Mouse (Mus musculus) urinary bladder, postnatal 14 days (tissue): ENCODE results near the gene Trir.
A peak's percentile ranks its signal among the peaks of the same experiment; 100 is the strongest.

Source experiments
- DNase-seq: peaks from one replicate; pipeline ENCODE4 v3.0.0; 2021; ENCODE audit warnings: low spot score

Trir gene

DNA sequence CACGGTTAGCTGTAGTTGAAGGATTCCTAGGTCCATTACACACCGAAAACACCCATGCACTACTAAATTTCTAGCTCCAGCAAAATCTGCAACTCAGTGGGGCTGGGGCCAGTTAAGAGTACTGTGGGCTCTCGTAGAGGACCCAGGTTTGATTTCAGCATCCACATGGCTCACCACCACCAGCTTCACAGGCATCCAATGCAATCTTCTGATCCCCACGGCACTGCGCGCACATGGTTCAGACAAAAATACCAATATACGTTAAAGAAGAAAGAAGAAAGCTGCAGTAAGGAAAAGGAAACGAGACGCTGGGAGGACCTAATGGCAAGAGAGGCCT, 9.7 kb downstream of the Trir start:
- DNase-seq, result no peak

DNA sequence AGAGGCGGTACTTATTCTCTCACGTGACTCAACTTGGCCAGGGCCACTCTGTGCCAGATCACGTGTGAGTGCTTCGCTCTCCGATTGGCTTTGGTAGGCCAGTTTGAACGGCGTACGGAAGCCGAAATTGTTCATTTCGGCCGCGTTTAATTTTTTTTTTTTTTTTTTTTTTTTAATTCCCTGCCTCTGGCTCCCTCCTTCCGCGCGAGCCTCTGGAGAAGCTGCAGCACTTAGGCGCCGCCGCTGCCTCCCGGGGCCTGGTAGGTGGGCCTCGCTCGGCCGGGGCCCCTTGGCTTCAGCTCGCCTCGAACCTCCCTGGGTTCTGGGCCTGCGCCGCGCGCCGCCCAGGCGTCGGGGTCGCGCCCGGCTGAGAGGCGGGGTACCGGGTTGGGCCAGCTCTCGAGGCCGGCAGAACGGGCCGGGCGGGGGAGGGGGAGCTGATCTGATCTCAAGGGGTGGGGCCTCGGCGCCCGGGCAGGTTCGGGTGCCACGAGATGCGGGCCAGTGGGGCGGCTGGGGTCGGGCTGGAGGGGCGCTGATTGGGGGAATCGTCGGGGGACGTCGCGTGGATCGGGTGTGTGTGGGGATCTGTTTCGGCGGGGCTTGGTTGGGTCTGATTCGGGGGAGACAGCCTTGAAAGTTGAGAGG, 10.2 kb downstream of the Trir start, which contains the start of gene Tnpo2:
Gene Tnpo2 (plus strand): TSS at position 198 of the 648 bp plus-strand sequence.
- peak; percentile 93 for DNase-seq

DNA sequence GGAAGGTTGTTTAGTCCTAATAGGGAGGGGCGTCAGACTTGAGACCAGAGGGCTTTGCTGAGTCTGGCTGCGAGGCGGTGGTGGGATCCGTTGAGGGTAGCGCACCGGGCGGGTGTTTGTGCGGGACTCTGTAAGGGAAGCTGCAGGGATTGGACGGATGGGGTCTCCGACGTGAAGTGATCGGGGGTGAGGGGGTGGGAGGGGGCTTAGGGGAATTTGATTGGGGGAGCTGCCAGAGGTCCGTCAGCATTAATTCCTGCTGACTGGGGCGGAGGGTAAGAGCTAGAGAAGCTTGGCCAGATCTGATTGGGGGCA, 10.7 kb downstream of the Trir start:
- DNase-seq, result no peak

DNA sequence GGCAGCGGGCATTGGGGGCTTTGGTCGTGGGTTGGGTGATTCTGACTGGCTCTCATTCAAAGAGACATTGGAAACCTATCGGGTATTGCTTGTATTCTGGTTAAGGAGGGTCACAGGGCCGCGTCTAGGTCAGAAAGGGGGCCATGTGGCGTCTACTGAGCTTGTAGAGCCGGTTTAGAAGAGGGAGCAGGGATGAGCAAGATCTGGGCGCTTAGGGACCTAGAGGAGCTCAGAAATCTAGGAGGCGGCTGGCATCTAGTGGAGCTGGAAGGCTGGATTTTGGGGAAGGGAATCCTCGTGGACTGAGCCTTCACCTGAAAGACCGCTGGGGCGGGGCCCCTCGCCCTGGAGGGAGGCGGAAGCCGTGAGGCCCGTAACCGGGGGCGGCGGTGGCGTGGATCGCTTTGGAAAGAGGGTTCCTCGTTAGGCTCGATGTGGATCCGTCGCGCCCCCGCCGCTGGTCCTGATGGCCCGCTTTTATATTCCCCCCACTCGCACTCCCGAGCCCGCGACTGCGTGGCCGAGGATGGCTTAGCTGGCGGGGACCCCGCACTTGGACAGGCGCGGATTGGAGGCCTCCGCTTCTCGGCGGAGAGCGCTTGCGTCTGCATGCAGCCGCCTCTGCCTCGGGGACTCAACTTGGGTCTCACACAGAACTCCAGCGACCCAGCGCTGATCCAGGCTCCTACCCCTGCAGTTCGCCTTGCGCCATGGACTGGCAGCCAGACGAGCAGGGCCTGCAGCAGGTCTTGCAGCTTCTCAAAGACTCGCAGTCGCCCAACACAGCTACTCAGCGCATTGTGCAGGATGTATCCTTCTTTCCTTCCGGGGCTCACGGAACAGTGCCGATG, 11.3 kb downstream of the Trir start:
- DNase-seq, result peak; percentile 55

DNA sequence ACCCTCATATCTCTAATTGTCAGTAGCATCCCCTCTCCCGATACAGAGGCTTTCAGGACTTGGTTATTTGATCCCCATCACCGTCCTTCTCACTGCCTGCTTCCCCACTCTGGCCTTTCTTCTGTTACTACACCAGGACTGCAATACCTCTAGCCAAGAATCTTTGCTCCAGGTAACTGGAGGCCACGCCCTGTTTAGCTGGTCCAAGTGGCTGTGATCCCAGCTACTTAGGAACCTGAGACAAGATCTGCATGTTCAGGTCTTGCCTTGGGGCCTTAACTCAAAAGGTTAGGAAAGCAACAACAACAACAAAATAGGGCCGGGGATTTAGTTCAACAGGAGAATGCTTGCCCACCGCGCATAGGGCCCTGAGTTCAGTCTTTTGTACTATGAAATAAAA, 17.0 kb downstream of the Trir start:
- no peak for DNase-seq

DNA sequence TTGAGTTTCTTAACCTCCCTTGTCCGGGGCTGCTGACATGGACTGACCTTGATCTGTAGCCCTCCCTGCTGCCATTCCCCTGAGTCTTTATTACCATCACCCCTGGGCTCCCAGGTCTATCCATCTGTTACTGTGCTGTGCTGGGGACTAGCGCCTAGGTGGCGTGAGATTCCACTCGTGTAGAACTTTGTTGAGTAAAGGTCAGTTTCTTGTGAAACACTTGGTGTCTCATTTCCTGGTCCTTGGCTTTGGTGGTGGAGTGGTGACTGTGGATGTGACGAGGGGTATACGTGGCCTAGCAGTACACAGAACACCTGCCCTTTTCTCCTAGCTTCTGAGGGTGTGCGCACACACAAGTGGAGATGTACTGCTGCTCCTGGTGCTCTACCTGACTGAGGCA, 30.7 kb downstream of the Trir start:
- no peak for DNase-seq

DNA sequence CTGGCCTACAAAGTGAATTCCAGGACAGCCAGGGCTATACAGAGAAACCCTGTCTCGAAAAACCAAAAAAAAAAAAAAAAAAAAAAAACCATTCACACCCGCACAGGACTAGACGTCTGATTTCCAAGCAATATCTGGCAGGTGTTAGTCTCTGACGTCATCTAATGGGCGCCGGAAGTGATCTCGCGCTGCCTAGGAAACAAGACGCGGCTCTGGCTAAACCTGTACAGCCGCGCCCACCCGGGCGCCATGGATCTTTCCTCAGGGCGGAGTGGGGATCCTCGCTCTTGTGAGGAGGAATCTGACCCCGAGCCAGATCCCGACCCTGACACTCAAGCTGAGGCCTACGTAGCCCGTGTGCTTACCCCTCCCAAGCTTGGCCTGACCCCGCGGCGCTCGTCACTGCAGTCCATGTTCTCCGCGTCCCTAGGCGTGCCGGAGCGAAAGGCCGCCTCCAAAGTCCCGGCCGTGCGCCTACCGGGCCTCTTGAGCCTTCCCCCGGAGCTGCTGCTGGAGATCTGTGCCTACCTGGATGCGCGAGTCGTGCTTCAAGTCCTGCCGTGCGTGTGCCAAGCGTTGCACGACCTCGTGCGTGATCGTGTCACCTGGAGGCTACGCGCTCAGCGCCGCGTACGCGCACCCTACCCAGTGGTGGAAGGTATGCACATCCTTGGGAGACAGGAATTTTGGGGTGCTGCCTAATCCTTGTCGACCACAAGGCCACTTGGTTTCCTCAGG, 33.4 kb downstream of the Trir start, which contains the start of gene Fbxw9:
Gene Fbxw9 (plus strand): TSS at position 177 of the 738 bp plus-strand sequence.
- DNase-seq, result peak; percentile 92

DNA sequence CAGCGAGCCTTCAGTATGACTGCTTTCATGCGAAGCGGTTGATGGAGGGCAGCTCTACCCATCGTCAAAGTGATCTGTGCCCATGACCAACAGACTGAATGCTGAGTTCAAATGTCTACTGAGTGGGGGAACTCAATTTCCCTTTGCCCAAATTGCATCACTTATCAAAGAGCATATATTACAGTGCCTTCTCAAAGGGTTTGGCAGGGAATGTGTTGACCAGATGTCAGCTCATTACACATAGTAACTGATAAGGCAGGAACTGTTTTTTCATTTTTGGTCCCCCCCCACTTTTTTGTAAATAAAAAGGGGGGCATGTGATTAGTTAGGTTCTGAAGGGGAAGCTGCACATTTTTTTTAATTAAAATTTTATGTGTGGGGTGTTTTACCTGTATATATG, 36.0 kb downstream of the Trir start:
- DNase-seq, result no peak

DNA sequence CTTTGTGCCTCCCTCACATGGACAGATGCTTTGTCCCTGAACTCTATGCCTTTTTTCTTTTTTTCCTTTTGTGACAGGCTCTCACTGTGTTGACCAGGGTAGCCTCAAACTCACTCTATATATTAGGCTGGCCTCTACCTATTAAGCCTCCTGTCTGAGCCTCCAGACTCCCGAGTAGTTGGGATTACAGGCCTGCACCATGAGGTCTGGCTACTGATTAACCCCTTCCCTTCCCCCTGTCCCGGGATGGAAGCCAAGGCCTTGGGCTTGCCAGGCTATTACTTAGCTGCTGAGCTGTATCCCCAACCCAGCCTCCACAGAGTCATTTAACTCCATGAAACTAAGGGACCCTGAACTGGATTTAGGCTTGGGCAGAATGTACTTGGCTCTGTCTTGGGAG, 38.6 kb downstream of the Trir start:
- no peak for DNase-seq

DNA sequence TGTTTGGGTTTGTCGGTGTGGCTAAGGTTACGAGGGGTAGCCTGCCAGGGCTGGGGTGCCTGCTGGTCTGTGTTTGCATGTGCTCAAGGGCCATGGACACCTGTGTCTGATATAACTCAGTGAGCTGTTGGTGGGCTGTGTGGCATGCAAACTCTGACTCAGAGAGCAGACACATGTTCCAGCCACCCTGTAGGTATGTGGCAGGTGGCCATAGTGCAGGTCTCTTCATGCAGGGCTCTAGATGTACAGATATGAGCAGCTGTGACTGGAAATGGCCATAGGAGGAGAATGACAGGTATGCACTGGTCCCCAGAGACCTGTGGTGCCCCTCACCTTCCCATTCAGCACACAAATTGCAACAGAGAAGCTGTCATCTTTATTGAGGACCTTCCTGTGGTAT, 40.5 kb downstream of the Trir start:
- peak; percentile 73 for DNase-seq

DNA sequence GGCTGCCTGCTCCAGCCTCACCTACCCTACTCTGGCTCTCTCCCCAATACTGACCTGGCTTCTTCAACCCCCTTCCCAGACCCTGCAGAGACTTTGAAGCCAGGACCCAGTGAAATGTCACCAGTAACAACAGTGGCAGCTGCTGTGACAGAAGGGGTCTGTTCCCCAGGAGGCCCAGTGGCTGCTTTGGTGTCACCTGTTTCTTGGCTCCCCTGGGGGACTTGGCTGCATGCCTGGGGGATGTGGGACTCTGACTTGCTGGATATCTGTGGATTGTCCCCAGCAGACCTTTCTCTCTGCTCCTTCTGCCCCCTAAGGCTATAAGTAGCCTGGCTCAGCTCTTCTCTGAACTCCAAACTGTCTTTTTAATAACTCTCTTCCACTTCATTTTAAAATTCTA, 41.4 kb downstream of the Trir start, which contains the start of gene Gm5741:
Gene Gm5741 (minus strand): TSS at position 1 of the 400 bp plus-strand sequence.
- no peak for DNase-seq

DNA sequence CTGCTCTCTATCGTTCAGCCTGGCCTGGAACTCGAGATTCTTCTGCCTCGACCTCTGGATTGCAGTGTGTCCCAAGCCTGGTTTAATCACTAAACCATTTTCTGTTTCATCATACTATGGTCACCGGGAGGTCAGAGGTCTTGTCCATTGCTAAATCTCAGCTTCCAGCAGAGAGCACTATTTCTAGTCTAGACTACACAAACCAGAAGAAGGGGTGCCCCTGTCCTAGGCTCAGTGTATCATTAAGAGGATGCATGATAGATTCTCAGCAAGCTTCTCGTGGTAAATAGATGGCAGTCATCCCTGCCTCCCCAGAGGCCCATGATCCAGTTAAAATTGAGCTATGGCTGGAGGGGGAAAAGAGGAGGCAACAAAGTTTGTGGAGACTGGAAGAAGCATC, 44.4 kb downstream of the Trir start:
- no peak for DNase-seq

DNA sequence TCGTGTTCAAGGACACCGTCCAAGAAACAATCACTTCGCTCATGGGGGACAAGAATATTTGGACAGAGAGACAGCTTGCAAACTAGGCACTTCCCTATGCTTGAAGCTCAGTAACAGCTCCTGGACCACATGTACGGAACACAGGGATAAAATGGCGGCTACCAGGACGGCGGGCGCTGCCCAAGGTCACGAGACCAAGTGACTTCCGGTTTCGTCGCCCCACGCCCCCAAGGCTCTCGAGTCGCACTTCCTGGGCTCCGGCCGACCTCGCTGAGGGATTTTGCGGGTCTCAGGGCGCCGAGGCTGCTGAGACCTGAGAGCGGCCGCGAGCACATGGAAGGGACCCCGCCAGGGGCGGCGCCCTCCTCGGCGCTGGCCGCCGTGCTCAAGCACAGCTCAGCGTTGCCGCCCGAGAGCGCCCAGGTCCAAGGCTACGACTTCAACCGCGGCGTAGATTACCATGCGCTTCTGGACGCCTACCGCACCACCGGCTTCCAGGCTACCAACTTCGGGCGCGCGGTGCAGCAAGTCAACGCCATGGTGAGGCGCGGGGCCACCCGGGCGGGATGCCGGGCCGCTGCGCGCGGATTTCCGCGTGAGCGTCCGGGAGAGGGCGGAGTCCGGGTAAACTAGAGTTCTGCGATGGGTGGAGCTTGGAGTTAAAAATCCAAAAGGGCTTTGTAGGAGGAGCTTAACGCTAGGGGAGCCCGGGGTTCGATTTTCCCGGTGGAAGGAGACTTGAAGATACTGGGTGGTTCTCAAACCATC, 45.1 kb downstream of the Trir start, which contains the start of gene Dhps:
Gene Dhps (plus strand): TSS at position 244 of the 768 bp plus-strand sequence.
- DNase-seq, result peak; percentile 92

DNA sequence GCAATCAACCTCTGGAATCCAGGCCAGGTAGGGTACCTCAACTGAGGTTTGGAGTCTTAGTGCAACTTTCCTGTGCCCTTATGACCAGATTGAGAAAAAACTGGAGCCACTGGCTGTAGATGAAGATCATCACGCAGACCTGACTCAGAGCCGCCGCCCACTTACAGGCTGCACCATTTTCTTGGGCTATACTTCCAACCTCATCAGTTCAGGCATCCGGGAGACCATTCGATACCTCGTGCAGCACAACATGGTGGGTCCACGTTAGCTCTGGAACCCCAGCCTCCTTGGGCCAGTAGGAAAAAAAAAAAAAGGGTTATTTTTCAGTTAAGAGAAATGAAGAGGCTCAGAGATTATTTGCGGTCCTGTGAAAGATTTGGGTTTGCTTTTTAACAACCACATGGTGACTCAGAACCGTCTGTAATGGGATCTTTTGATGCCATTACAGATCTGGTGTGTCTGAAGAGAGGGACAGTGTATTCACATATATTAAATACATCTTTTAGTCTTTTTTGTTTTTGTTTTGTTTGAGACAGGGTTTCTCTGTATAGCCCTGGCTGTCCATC, 45.8 kb downstream of the Trir start:
- no peak for DNase-seq

DNA sequence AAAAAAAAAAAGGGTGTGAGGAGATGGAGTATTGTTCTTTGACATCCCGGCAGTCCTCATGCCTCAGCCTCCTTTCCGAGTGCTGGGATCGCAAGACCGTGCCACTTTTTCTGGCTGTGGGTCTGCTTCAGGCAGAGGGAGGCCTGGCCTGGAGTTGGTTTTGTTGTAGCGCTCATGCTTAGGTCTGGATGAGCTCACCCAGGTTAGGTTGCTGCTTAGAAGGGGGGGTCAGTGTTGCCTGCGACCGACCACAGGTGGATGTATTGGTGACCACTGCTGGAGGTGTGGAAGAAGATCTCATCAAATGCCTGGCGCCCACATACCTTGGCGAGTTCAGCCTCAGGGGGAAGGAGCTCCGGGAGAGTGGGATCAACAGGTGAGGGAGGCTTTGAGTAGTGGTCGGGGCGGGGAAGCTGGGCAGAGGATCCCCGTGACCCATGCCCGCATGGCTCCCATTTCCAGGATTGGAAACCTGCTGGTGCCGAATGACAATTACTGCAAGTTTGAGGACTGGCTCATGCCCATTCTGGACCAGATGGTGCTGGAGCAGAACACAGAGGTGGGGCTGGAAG, 46.5 kb downstream of the Trir start:
- DNase-seq, result no peak

DNA sequence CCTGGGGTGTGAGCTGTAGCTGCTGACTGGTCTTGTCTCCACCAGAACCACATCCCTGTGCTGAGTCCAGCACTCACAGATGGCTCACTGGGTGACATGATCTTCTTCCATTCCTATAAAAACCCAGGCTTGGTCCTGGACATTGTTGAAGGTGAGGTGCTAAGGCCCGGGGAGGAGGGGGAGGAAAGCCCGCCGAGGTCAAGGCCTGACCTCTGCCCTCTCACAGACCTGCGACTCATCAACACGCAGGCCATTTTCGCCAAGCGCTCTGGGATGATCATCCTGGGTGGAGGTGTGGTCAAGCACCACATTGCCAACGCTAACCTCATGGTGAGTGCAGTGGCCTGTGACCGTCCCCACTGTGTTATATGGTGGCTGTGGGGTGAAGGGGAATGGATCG, 47.5 kb downstream of the Trir start:
- DNase-seq, result no peak

DNA sequence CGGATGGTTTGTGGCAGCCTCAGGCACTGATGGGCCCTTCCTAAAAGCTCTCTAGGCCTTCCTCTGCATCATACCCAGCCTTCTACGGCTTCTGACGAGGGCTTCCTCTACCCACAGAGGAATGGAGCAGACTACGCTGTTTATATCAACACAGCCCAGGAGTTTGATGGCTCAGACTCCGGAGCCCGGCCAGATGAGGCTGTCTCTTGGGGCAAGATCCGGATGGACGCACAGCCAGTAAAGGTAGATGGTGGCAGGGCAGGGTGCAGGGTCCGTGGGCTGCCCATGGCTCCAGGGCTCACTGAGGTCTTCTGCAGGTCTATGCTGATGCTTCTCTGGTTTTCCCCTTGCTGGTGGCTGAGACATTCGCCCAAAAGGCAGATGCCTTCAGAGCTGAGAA, 48.0 kb downstream of the Trir start:
- DNase-seq, result no peak

DNA sequence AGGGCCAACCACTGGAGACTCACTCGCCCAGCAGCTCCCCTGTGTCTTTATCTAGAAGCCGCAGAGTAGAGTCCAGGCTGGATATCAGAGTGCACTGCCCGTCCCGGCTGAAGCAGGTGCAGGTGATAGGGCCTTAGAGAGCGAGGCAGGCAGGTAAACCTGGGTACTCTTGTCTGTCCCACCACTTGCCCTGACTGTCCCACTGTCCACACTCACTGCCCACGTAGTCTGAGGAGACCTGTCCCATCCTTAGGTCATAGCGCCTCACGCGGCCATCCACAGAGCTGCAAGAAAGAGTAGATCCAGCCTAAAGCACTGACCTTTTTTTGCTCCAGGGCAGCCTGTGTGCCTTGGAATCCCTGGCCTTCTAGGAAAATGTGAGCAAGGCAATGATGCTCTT, 49.4 kb downstream of the Trir start:
- peak; percentile 62 for DNase-seq

DNA sequence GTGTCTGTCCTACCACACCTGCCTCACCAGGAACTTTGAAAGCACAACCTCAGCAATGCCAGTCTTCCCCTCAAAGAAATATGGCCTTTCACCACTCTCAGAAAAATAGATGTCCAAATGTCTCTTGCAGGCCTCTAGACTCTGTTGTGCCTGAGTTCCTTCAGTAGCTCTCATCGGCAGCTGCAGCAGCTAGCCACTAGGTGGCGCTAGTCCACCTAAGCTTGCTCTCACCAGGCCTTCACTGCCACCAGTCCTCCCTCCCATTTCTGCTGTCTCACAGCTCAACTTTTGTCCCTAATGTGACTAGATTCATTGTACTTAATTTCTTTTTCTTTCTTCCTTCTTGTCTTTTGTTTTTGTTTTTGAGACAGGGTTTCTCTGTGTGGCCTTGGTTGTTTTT, 50.4 kb downstream of the Trir start:
- peak; percentile 82 for DNase-seq
